Mouse (Mus musculus) CD4-positive, CD25-positive, alpha-beta regulatory T cell (primary cell): ENCODE data around the gene Vash1. TPM values are rescaled to one million over a fixed set of nuclear protein-coding genes. Genes with fewer than 3 reads are reported as not detected.

Experiments used
- polyA plus RNA-seq: library from polyadenylated mRNA; unstranded; fragments of 100-300 nt; shearing (Covaris generic); gene quantifications from one replicate; pipeline ENCODE4 v1.2.1, GENCODE M21; 2017

The Vash1 gene
- not detected for polyA plus RNA-seq

GRCm38 (mm10) chr12:86678591-86679545, at the start of gene Vash1:
TSS of gene Vash1 (plus strand) at chr12:86678700.

GRCm38 (mm10) chr12:86726120-86726640, 47.7 kb downstream of the Vash1 start, which contains the start of gene Angel1:
TSS of gene Angel1 (minus strand) at chr12:86726460.

GRCm38 (mm10) chr12:86734319-86734810, 55.9 kb downstream of the Vash1 start, which contains the start of gene Lrrc74a:
TSS of gene Lrrc74a (plus strand) at chr12:86734369.

Other genes with a start within 250 kb of the Vash1 start
- gene Angel1, start 47.8 kb downstream of the Vash1 start, polyA plus RNA-seq, result 16.8 TPM
- gene Lrrc74a, start 55.7 kb downstream of the Vash1 start, polyA plus RNA-seq, result not detected
- gene Irf2bpl, start 206.1 kb downstream of the Vash1 start, polyA plus RNA-seq, result 109 TPM